Mouse (Mus musculus) heart, embryonic 14.5 days (tissue): ENCODE measurements around the gene Stk40. TPM values are rescaled to one million over a fixed set of nuclear protein-coding genes. Genes with fewer than 3 reads are reported as not detected.
"Not testable (repeated sequence)": the region's sequence is repeated elsewhere in the genome, so short reads cannot be mapped to it uniquely, and the experiment has no call there.

Experiments
- ATAC-seq: fragments of 200-750 bp; cut with Nextera tagmentation; 2 replicates; pipeline ENCODE4 v1.8.0; 2017; ENCODE audit warnings: low read depth, moderate TSS enrichment; ENCODE audit not compliant: insufficient number of reproducible peaks, insufficient read depth, low FRiP score
- H3K27ac ChIP-seq, 2 experiments: fragments of 200-500 bp in 1 of 2; fragments of 300-500 bp in 1 of 2; sonication (generic) in 1 of 2; replicated peaks in 1 of 2; 2 replicates each; pipeline ENCODE4 v1.5.1; 2012 to 2014; ENCODE audit warnings: low read depth in 2 of 2, low read length in 2 of 2, control low read depth in 1 of 2, mild to moderate bottlenecking in 1 of 2, mixed read lengths in 1 of 2; ENCODE audit not compliant: control insufficient read depth in 1 of 2, insufficient read depth in 1 of 2
- H3K27me3 ChIP-seq: fragments of 300-500 bp; sonication (generic); 2 replicates; pipeline ENCODE4 v1.6.1; 2014; ENCODE audit warnings: mild to moderate bottlenecking, low read length, control low read depth; ENCODE audit not compliant: control insufficient read depth, insufficient read depth
- H3K36me3 ChIP-seq: fragments of 300-500 bp; sonication (generic); 2 replicates; pipeline ENCODE4 v1.6.1; 2014; ENCODE audit warnings: mild to moderate bottlenecking, control low read depth, low read length, mixed read lengths; ENCODE audit not compliant: control insufficient read depth, insufficient read depth
- H3K4me1 ChIP-seq, 2 experiments: fragments of 200-500 bp in 1 of 2; fragments of 300-500 bp in 1 of 2; sonication (generic) in 1 of 2; 2 replicates each; pipeline ENCODE4 v1.6.1; 2012 to 2014; ENCODE audit warnings: low read length in 2 of 2, control low read depth in 1 of 2, mixed read lengths in 1 of 2; ENCODE audit not compliant: control insufficient read depth in 2 of 2, insufficient read depth in 2 of 2
- H3K4me2 ChIP-seq: fragments of 300-500 bp; sonication (generic); 2 replicates; pipeline ENCODE4 v1.6.1; 2014; ENCODE audit warnings: mild to moderate bottlenecking, low read length
- H3K4me3 ChIP-seq, 2 experiments: fragments of 200-500 bp in 1 of 2; fragments of 300-500 bp in 1 of 2; sonication (generic) in 1 of 2; 2 replicates each; pipeline ENCODE4 v1.5.1; 2012 to 2014; ENCODE audit warnings: low read length in 2 of 2, mild to moderate bottlenecking in 2 of 2, control low read depth in 1 of 2, low read depth in 1 of 2, moderate library complexity in 1 of 2; ENCODE audit not compliant: control insufficient read depth in 1 of 2, insufficient read depth in 1 of 2
- H3K9ac ChIP-seq: fragments of 300-500 bp; sonication (generic); 2 replicates; pipeline ENCODE4 v1.6.1; 2014; ENCODE audit warnings: mild to moderate bottlenecking, low read length
- H3K9me3 ChIP-seq: fragments of 300-500 bp; sonication (generic); 2 replicates; pipeline ENCODE4 v1.6.1; 2016; ENCODE audit warnings: low read length, control low read depth; ENCODE audit not compliant: control insufficient read depth
- WGBS: fragments of 180-500 bp; shearing (Covaris S2); extraction: QIAGEN DNeasy Blood & Tissue Kit; methylation state at CpG from one replicate; pipeline ENCODE4 v1.1.7; 2014; 5-methylcytosine and 5-hydroxymethylcytosine counted together
- polyA plus RNA-seq: library from polyadenylated mRNA; unstranded; fragments of >200 nt; fragmentation: Nextera tagmentation; extraction: Ambion mirVana; gene quantifications from 2 replicates; pipeline ENCODE4 v1.2.1, GENCODE M21; 2014

Gene Stk40
- polyA plus RNA-seq, 1 experiment from 2014 or later = 17.8 TPM

- peaks cover 3 to 4% of the 10 kb centered on the region in 2 experiments; a peak in 2 of 4 replicates for H3K4me1 ChIP-seq
- no peak overlapping the region for H3K27ac ChIP-seq
- H3K36me3 ChIP-seq = no peaks in the 10 kb centered on the region
- no peak for ATAC-seq
- H3K9me3 ChIP-seq = no peaks in the 10 kb centered on the region
- no peak overlapping the region for H3K4me3 ChIP-seq
- H3K4me2 ChIP-seq = no peak overlapping the region
- 64% methylated on average over 7 of the region's 7 CpGs for WGBS
- H3K9ac ChIP-seq = no peak overlapping the region
- no peaks in the 10 kb centered on the region for H3K27me3 ChIP-seq
Measured at GRCm38 (mm10) chr4:126090101-126090847, 13.5 kb upstream of the Stk40 start.

- Histone ChIP-seq H3K4me1 (peaks cover 3 to 4% of the 10 kb centered on the region in 2 experiments; a peak in 2 of 4 replicates), H3K27ac (no peak overlapping the region), H3K27me3 (no peaks in the 10 kb centered on the region), H3K9ac (no peak overlapping the region), H3K4me2 (no peak overlapping the region), H3K36me3 (no peaks in the 10 kb centered on the region), H3K4me3 (no peak overlapping the region), H3K9me3 (no peaks in the 10 kb centered on the region)
- WGBS = 70% methylated on average over 4 of the region's 4 CpGs
- ATAC-seq = no peak
Measured at GRCm38 (mm10) chr4:126090848-126091124, 13.0 kb upstream of the Stk40 start.

GRCm38 (mm10) chr4:126091873-126092272 lies 11.9 kb upstream of the Stk40 start:
- no peak for ATAC-seq
- H3K36me3 ChIP-seq = no peaks in the 10 kb centered on the region
- no peak overlapping the region for H3K9ac ChIP-seq
- no peak overlapping the region for H3K4me2 ChIP-seq
- no peak overlapping the region for H3K4me3 ChIP-seq
- no peaks in the 10 kb centered on the region for H3K9me3 ChIP-seq
- 79% methylated on average over 8 of the region's 8 CpGs for WGBS
- H3K4me1 ChIP-seq = peaks cover 1 to 4% of the 10 kb centered on the region in 2 experiments; a peak in 2 of 4 replicates
- H3K27me3 ChIP-seq = no peaks in the 10 kb centered on the region
- no peak overlapping the region for H3K27ac ChIP-seq

- 52% methylated on average over 14 of the region's 14 CpGs for WGBS
Measured at GRCm38 (mm10) chr4:126095622-126096430, 7.9 kb upstream of the Stk40 start.

GRCm38 (mm10) chr4:126096464-126097111 lies 7.2 kb upstream of the Stk40 start, which contains the start of gene Lsm10:
TSS of gene Lsm10 (plus strand) at chr4:126096623.
- H3K9me3 ChIP-seq = no peaks in the 10 kb centered on the region
- H3K36me3 ChIP-seq = peaks cover 17% of the 10 kb centered on the region
- peaks cover 11 to 27% of the 10 kb centered on the region in 2 experiments for H3K4me1 ChIP-seq
- H3K4me3 ChIP-seq = peak within 1 kb of the TSS; percentile 71 to 88
- H3K27me3 ChIP-seq = no peaks in the 10 kb centered on the region
- ATAC-seq = peak; percentile 95
- peak within 1 kb of the TSS; percentile 87 for H3K9ac ChIP-seq
- H3K27ac ChIP-seq = peak within 1 kb of the TSS; percentile 74 to 80
- H3K4me2 ChIP-seq = peak within 1 kb of the TSS; percentile 79
- 3% methylated on average over 37 of the region's 37 CpGs for WGBS

More at GRCm38 (mm10) chr4:126095622-126096430, 7.9 kb upstream of the Stk40 start:
- Histone ChIP-seq H3K36me3 (peaks cover 15% of the 10 kb centered on the region), H3K4me1 (peaks cover 11 to 27% of the 10 kb centered on the region in 2 experiments), H3K4me2 (peak overlapping the region; percentile 79), H3K4me3 (peak overlapping the region in 1 of 2 experiments; percentile 71; a peak in 1 of 4 replicates)
- not testable (repeated sequence) for ATAC-seq, H3K9me3 ChIP-seq, H3K27ac ChIP-seq, H3K27me3 ChIP-seq, H3K9ac ChIP-seq

GRCm38 (mm10) chr4:126097711-126098253 lies 6.0 kb upstream of the Stk40 start:
- Histone ChIP-seq H3K27ac (no peak overlapping the region), H3K4me2 (no peak overlapping the region), H3K9ac (no peak overlapping the region), H3K9me3 (no peaks in the 10 kb centered on the region), H3K36me3 (peaks cover 18% of the 10 kb centered on the region), H3K4me1 (peaks cover 19 to 33% of the 10 kb centered on the region in 2 experiments), H3K27me3 (no peaks in the 10 kb centered on the region), H3K4me3 (no peak overlapping the region)
- no peak for ATAC-seq
- WGBS = 93% methylated on average over 20 of the region's 20 CpGs

- Histone ChIP-seq H3K36me3 (peaks cover 18% of the 10 kb centered on the region), H3K4me2 (peak overlapping the region; percentile 41), H3K9ac (peak overlapping the region; percentile 40; the same call in 1 of the 2 replicates), H3K4me3 (no peak overlapping the region), H3K27me3 (no peaks in the 10 kb centered on the region), H3K4me1 (peaks cover 23 to 36% of the 10 kb centered on the region in 2 experiments), H3K27ac (peak overlapping the region; percentile 56 to 77), H3K9me3 (no peaks in the 10 kb centered on the region)
- WGBS = 88% methylated on average over 3 of the region's 3 CpGs
- ATAC-seq = no peak
Measured at GRCm38 (mm10) chr4:126099365-126099764, 4.4 kb upstream of the Stk40 start.
